Mouse (Mus musculus) thymus, adult 2 months (tissue): Measurements from ENCODE around the gene Lct.

Source experiments
- CTCF ChIP-seq: fragments of 200-500 bp; IDR thresholded peaks from 2 replicates; pipeline ENCODE4 v1.5.1; 2012; ENCODE audit warnings: mild to moderate bottlenecking, control low read depth, low read length, moderate library complexity, borderline replicate concordance; ENCODE audit not compliant: control insufficient read depth, poor library complexity, insufficient read depth; ENCODE audit errors: extremely low read depth
- POLR2A ChIP-seq: fragments of 200-500 bp; IDR thresholded peaks from 2 replicates; pipeline ENCODE4 v1.6.1; 2012; ENCODE audit warnings: mild to moderate bottlenecking, low read length, control low read depth, moderate library complexity; ENCODE audit not compliant: control insufficient read depth, poor library complexity, insufficient read depth; ENCODE audit errors: extremely low read depth

- TF ChIP-seq CTCF, result no peak
- no peak for TF ChIP-seq POLR2A
Observed at GRCm38 (mm10) chr1:128295717-128296528, 32.2 kb downstream of the Lct start.
